10 mouse cellular contexts compared by ENCODE assay signal in genomic region chr3:41194311-41195112, GRCm38 (mm10).
DNase-seq lines count a peak whose midpoint lies in the region; ATAC-seq and TF ChIP-seq lines count a peak whose summit lies in the region.
"Had no signal": no experiment of that assay in that cellular context is flagged by ENCODE, and none has a peak within 500 bp of the region (broad histone marks: within the 10 kb centered on the region; RNA-seq: fewer than 3 reads in every experiment).

No protein-coding gene starts in this region.

- no peaks in the 10 kb centered on the region for H3K36me3 ChIP-seq in intestine, embryonic 14.5 days (ENCODE audit: control insufficient read depth, insufficient read depth, low read length)
- H3K36me3 ChIP-seq in intestine, postnatal 0 days (ENCODE audit: control insufficient read depth, insufficient read depth): no peaks in the 10 kb centered on the region
- H3K36me3 ChIP-seq in forebrain, embryonic 15.5 days: no peaks in the 10 kb centered on the region
- H3K36me3 ChIP-seq: liver, embryonic 12.5 days; midbrain, embryonic 12.5 days had no signal

- no peak for TF ChIP-seq CTCF in intestine, postnatal 0 days (IDR thresholded peaks at IDR 0.05; ENCODE audit: low read depth)

- peak overlapping the region; percentile 20 for H3K27ac ChIP-seq in intestine, embryonic 14.5 days (ENCODE audit: low read depth)
- no peak overlapping the region for H3K27ac ChIP-seq in intestine, postnatal 0 days (ENCODE audit: low read depth, low read length)
- peak overlapping the region; percentile 46 for H3K27ac ChIP-seq in forebrain, embryonic 15.5 days (replicated peaks)
- H3K27ac ChIP-seq: liver, embryonic 12.5 days; midbrain, embryonic 12.5 days had no signal

- H3K4me2 ChIP-seq in intestine, embryonic 14.5 days (ENCODE audit: low read length): no peak overlapping the region
- no peak overlapping the region for H3K4me2 ChIP-seq in intestine, postnatal 0 days (replicated peaks; ENCODE audit: low read depth)
- no peak overlapping the region for H3K4me2 ChIP-seq in forebrain, embryonic 15.5 days (replicated peaks)
- H3K4me2 ChIP-seq: liver, embryonic 12.5 days; midbrain, embryonic 12.5 days had no signal

- DNase-seq in intestine, embryonic 14.5 days (ENCODE audit: low spot score): peak; percentile 37
- DNase-seq in 3T3-L1 (ENCODE audit: low read depth, low spot score): peak; percentile 95
- DNase-seq in Muller cell, postnatal 12 days (ENCODE audit: inconsistent ontology term): peak; percentile 85
- DNase-seq in spleen, adult 18-20 months: no peak
- no peak for DNase-seq in left cerebral cortex, adult 11 months (ENCODE audit: low spot score)

- H3K9me3 ChIP-seq in intestine, embryonic 14.5 days (ENCODE audit: control insufficient read depth, low read length): no peaks in the 10 kb centered on the region
- H3K9me3 ChIP-seq in intestine, postnatal 0 days (ENCODE audit: control insufficient read depth): no peaks in the 10 kb centered on the region
- no peaks in the 10 kb centered on the region for H3K9me3 ChIP-seq in forebrain, embryonic 15.5 days
- H3K9me3 ChIP-seq: liver, embryonic 12.5 days; midbrain, embryonic 12.5 days had no signal

- no peak overlapping the region for H3K9ac ChIP-seq in intestine, embryonic 14.5 days (ENCODE audit: low read length)
- H3K9ac ChIP-seq in intestine, postnatal 0 days (ENCODE audit: low read depth, low read length): no peak overlapping the region
- no peak overlapping the region for H3K9ac ChIP-seq in forebrain, embryonic 15.5 days (replicated peaks)
- H3K9ac ChIP-seq: liver, embryonic 12.5 days; midbrain, embryonic 12.5 days had no signal

- 73% methylated on average over 9 of the region's 9 CpGs for WGBS in intestine, embryonic 14.5 days
- WGBS in intestine, postnatal 0 days: 85% methylated on average over 9 of the region's 9 CpGs
- WGBS in forebrain, embryonic 15.5 days: 67% methylated on average over 9 of the region's 9 CpGs

- H3K4me3 ChIP-seq in intestine, embryonic 14.5 days (ENCODE audit: low read depth, low read length): no peak overlapping the region
- H3K4me3 ChIP-seq in intestine, postnatal 0 days (ENCODE audit: low read depth, low read length): no peak overlapping the region
- no peak overlapping the region for H3K4me3 ChIP-seq in forebrain, embryonic 15.5 days
- H3K4me3 ChIP-seq: liver, embryonic 12.5 days; midbrain, embryonic 12.5 days had no signal

- H3K27me3 ChIP-seq in intestine, embryonic 14.5 days (replicated peaks; ENCODE audit: control insufficient read depth, insufficient read depth, low read length): no peaks in the 10 kb centered on the region
- H3K27me3 ChIP-seq in intestine, postnatal 0 days (replicated peaks; ENCODE audit: control insufficient read depth, insufficient read depth, low read length): no peaks in the 10 kb centered on the region
- H3K27me3 ChIP-seq in forebrain, embryonic 15.5 days: no peaks in the 10 kb centered on the region
- H3K27me3 ChIP-seq: liver, embryonic 12.5 days; midbrain, embryonic 12.5 days had no signal

- H3K4me1 ChIP-seq in intestine, embryonic 14.5 days (replicated peaks; ENCODE audit: control insufficient read depth, insufficient read depth, low read length): peaks cover 8% of the 10 kb centered on the region
- H3K4me1 ChIP-seq in intestine, postnatal 0 days (replicated peaks; ENCODE audit: control insufficient read depth, insufficient read depth, low read length): no peaks in the 10 kb centered on the region; the same call in 1 of the 2 replicates
- peaks cover 22% of the 10 kb centered on the region for H3K4me1 ChIP-seq in forebrain, embryonic 15.5 days
- H3K4me1 ChIP-seq: liver, embryonic 12.5 days had no signal

- no peak for ATAC-seq in intestine, embryonic 14.5 days (replicated peaks; ENCODE audit: low FRiP score, low TSS enrichment, low read depth)
- no peak for ATAC-seq in intestine, postnatal 0 days
- peak; percentile 3; the same call in 1 of the 2 replicates for ATAC-seq in forebrain, embryonic 15.5 days (replicated peaks)
- no peak for ATAC-seq in monocyte, adult 5-6 weeks (replicated peaks; ENCODE audit: insufficient number of reproducible peaks, low FRiP score, low TSS enrichment, poor library complexity, severe bottlenecking)
- ATAC-seq: liver, embryonic 12.5 days had no signal

Comparison
In these comparisons a context has a peak if more than half of its experiments do, and no peak if none do; other contexts are left out.
1. DNase-seq: peak in intestine, embryonic 14.5 days (single experiment), 3T3-L1 (single experiment) and Muller cell, postnatal 12 days (single experiment); none in spleen, adult 18-20 months (0 of 2) and left cerebral cortex, adult 11 months (single experiment).